Mouse (Mus musculus): ENCODE measurements around the gene Crkl.

The Crkl gene

DNA sequence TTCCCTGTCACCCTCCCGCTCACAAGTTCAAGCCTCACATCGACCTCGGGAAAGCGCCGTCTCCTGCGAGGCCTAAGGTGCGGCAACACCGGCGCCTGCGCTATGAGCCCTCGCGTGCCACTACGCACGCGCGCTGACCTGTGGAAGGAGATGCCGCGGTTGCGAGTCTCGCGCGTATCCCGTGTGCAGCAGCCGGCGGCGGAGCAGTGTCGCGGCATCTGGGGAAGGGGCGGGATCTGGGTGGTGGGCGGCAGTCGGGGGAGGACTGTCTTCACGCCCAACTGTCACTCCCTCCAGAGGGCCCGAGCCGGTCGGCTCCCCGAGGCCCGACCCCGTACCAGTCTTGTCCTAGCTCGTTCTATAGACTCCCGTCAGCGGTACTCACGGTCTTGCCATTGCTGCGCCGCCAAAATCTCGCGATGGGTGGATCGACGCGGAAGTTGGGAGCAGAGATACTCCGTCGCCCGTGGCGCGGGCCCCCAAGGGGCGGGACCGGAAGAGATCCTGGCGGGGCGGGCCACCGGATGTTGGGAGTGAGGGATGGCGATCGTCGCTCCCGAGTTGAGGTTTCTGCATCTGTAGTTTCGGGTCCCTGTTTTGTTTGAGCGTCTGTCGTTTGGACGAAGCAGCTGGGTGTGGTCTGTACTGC is 79.0 kb downstream of the Crkl start, which contains the start of gene Thap7:
Thap7 (minus strand) TSS at position 497 of the 649 bp plus-strand sequence.
- peak; percentile 97 for DNase-seq

DNA sequence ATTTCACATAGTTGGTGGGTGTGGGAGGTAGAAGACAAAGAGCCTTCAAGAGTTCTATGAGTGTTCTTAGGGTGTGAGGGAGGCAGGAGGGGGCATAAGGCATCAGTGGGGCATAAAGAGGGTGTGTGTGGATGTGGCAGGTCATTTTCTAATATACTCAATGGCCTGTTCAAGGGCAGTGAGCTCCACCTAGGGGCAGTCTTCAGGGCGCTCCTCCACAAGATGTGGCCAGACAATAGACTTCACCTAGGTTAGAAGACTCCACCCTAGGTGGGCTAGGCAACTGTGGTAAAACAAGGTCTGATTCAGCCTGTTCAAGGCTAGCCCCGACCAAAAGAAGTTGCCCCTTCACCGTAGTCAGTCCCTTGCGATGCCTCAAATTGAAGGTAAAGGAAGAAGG is 80.5 kb downstream of the Crkl start:
- peak; percentile 52 for DNase-seq

DNA sequence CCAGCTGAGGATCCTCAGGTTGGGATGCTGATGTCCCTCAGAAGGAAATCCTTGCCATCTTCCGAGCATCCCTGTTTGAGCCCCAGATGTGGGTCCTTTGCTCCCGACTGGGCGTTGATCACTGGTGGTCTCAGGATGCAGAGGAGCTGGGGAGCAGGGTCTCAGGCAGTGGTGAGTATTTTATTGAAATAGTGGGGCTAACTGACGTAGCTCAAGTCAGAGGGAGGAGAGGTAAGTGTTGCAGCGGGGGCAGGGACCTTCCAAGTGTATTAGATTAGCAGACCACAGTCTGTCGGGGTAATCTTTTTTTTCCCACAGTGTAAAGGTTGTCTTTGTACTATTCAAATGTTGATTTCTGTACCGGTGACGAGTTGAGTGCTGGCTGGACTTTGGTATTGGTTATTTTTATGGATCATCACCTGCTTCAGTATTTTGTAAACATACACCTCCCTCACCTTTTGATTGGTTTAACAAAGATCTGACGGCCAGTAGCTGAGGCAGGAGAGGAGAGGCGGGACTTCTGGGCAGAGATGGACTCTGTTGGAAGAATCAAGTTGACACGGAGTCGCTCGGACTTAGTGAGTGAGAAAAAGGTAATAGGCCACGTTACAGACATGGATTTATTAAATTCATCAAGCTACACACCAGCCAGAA is 81.0 kb downstream of the Crkl start:
- no peak for DNase-seq

DNA sequence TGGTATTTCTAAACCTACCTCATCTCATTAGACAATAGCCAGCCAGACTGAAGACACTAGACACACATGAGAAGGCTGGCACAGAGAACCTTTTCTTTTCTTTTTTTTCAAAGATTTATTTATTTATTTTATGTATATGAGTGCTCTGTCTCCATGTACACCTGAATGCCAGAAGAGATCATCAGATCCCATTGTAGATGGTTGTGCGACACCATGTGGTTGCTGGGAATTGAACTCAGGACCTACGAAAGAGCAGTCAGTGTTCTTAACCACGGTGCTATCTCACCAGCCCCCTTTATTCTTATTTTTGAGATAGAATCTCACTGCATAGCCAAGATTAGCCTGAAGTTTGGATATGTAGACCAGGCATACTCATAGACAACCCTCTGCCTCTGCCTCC is 84.8 kb downstream of the Crkl start:
- DNase-seq = no peak

Measured in kidney, postnatal 14 days (tissue).